Mouse (Mus musculus) megakaryocyte, embryonic 14.5 days (primary cell): ENCODE results near the gene Dgkq.

Experiments
- FLI1 ChIP-seq: IDR thresholded peaks from 2 replicates; pipeline ENCODE4 v1.6.1; 2012; ENCODE audit warnings: low read length, inconsistent platforms, mixed read lengths
- GATA1 ChIP-seq: IDR thresholded peaks from 3 replicates; pipeline ENCODE4 v1.6.1; 2012; ENCODE audit warnings: mixed read lengths, low read length, inconsistent platforms, borderline replicate concordance

DNA sequence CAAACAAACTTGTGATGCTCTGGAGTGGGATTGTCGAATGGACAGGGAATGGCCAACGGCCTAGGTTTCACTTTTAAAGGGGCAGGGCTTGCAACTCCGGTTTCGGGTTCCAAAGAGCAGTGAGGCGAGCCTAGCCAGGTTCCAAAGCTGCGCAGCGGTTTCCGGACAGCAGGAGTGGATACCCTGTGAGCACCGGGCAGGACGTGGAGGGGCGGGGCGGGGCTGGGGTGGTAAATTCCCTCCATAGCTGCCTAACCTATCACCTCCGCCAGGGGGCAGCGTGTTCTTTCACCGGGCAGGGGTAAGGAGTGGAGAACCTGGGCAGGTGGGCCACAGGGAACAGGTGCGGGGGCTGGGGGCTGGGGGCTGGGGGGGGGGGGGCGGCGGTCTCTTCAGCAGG is 22.8 kb upstream of the Dgkq start, which contains the start of gene Fgfrl1:
- TF ChIP-seq GATA1 = no peak
- TF ChIP-seq FLI1 = no peak
